Mouse (Mus musculus) liver, embryonic 14.5 days (tissue): Measurements from ENCODE around the gene Wls. TPM values are rescaled to one million over a fixed set of nuclear protein-coding genes. Genes with fewer than 3 reads are reported as not detected.

Experiments
- ATAC-seq: fragments of 200-750 bp; cut with Nextera tagmentation; 2 replicates; pipeline ENCODE4 v1.8.0; 2017; ENCODE audit warnings: moderate number of reproducible peaks, mild to moderate bottlenecking, moderate library complexity; ENCODE audit not compliant: insufficient read depth
- DNase-seq, 3 experiments: peaks; one replicate each; pipeline ENCODE4 v3.0.0-alpha.2; 2012 to 2013; ENCODE audit warnings: low read depth in 3 of 3, low spot score in 3 of 3
- H3K27ac ChIP-seq: fragments of 300-500 bp; sonication (generic); 2 replicates; pipeline ENCODE4 v1.5.1; 2014; ENCODE audit warnings: moderate library complexity, mild to moderate bottlenecking, control low read depth, inconsistent platforms
- H3K27me3 ChIP-seq: fragments of 300-500 bp; sonication (generic); 2 replicates; pipeline ENCODE4 v1.6.1; 2014; ENCODE audit warnings: mild to moderate bottlenecking, low read length, moderate library complexity; ENCODE audit not compliant: control insufficient read depth, insufficient read depth
- H3K36me3 ChIP-seq: fragments of 300-500 bp; sonication (generic); replicated peaks from 2 replicates; pipeline ENCODE4 v1.6.1; 2014; ENCODE audit warnings: low read depth; ENCODE audit not compliant: control insufficient read depth, insufficient read depth
- H3K4me1 ChIP-seq, 2 experiments: fragments of 200-500 bp in 1 of 2; fragments of 300-500 bp in 1 of 2; sonication (generic) in 1 of 2; replicated peaks; 2 replicates each; pipeline ENCODE4 v1.6.1; 2012 to 2014; ENCODE audit warnings: antibody characterized with exemption in 1 of 2, inconsistent platforms in 1 of 2, low read length in 1 of 2; ENCODE audit not compliant: control insufficient read depth in 2 of 2, insufficient read depth in 2 of 2
- H3K4me2 ChIP-seq: fragments of 300-500 bp; sonication (generic); 2 replicates; pipeline ENCODE4 v1.6.1; 2014; ENCODE audit warnings: low read depth, mild to moderate bottlenecking, control low read depth, moderate library complexity
- H3K4me3 ChIP-seq, 2 experiments: fragments of 200-500 bp in 1 of 2; fragments of 300-500 bp in 1 of 2; sonication (generic) in 1 of 2; 2 replicates each; pipeline ENCODE4 v1.5.1; 2012 to 2014; ENCODE audit warnings: low read depth in 2 of 2, low read length in 2 of 2, mild to moderate bottlenecking in 2 of 2, control low read depth in 1 of 2, inconsistent platforms in 1 of 2, moderate library complexity in 1 of 2; ENCODE audit not compliant: insufficient read depth in 1 of 2
- H3K9ac ChIP-seq: fragments of 300-500 bp; sonication (generic); replicated peaks from 2 replicates; pipeline ENCODE4 v1.6.1; 2014; ENCODE audit warnings: mild to moderate bottlenecking, control low read depth, moderate library complexity
- H3K9me3 ChIP-seq: fragments of 300-500 bp; sonication (generic); 2 replicates; pipeline ENCODE4 v1.6.1; 2016; ENCODE audit warnings: low read length, mixed read lengths; ENCODE audit not compliant: control insufficient read depth
- CTCF ChIP-seq: IDR thresholded peaks from 2 replicates; pipeline ENCODE4 v1.5.1; 2016; ENCODE audit warnings: antibody characterized with exemption, low read depth, control low read depth
- EP300 ChIP-seq: IDR thresholded peaks from 2 replicates; pipeline ENCODE4 v1.6.1; 2016; ENCODE audit warnings: antibody characterized with exemption, low read depth
- WGBS: fragments of 180-500 bp; shearing (Covaris S2); extraction: QIAGEN DNeasy Blood & Tissue Kit; methylation state at CpG from one replicate; pipeline ENCODE4 v1.1.7; 2014; ENCODE audit not compliant: insufficient replicate concordance; 5-methylcytosine and 5-hydroxymethylcytosine counted together
- polyA plus RNA-seq, 2 experiments: library from polyadenylated mRNA; depleted of rRNA in 1 of 2; stranded (reverse) in 1 of 2; unstranded in 1 of 2; fragments of >200 nt; fragmentation: Nextera tagmentation in 1 of 2; extraction: Ambion mirVana in 1 of 2; gene quantifications; 2 replicates each; pipeline versions ENCODE4 v1.2.1 to v1.2.3; 2012 to 2014

Wls gene
- polyA plus RNA-seq, 2 experiments = 3.0 to 6.7 TPM

- ATAC-seq (no peak), DNase-seq (no peak)
- Histone ChIP-seq H3K9me3 (no peaks in the 10 kb centered on the region), H3K27ac (no peak overlapping the region), H3K9ac (no peak overlapping the region), H3K36me3 (no peaks in the 10 kb centered on the region), H3K27me3 (no peaks in the 10 kb centered on the region; the same call in 1 of the 2 replicates), H3K4me1 (peaks cover 0 to 4% of the 10 kb centered on the region in 2 experiments; a peak in 1 of 4 replicates), H3K4me3 (no peak overlapping the region), H3K4me2 (no peak overlapping the region)
- TF ChIP-seq CTCF (no peak), EP300 (no peak)
- WGBS = 18% methylated on average over 3 of the region's 3 CpGs
Observed at GRCm38 (mm10) chr3:159841458-159841857, 2.0 kb downstream of the Wls start.

DNA sequence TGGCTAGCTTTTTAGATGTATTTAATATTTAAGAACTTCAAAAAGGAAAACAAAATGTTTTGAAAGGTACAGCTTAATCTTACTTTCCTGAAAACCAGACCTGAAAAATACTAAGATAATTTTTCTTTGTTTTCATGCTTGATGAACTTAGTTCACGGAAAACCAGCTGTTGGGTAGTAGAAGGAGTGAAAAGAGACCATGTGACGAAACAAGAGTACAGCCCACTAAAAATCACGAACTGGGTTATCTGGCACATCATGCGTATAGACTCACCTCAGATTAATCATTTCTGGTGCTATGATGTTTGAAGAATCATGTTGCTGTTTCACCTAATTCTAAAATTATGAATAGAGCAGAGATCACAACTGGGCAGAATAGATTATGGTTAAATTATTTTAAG is 3.7 kb downstream of the Wls start:
- Histone ChIP-seq H3K36me3 (no peaks in the 10 kb centered on the region), H3K27me3 (no peaks in the 10 kb centered on the region; the same call in 1 of the 2 replicates), H3K27ac (no peak overlapping the region), H3K9me3 (no peaks in the 10 kb centered on the region), H3K4me3 (no peak overlapping the region), H3K9ac (no peak overlapping the region), H3K4me1 (peaks cover 0 to 4% of the 10 kb centered on the region in 2 experiments; a peak in 1 of 4 replicates), H3K4me2 (no peak overlapping the region)
- DNase-seq = no peak
- no peak for ATAC-seq
- TF ChIP-seq EP300 = no peak
- no peak for TF ChIP-seq CTCF
- 67% methylated on average over 4 of the region's 4 CpGs for WGBS

DNA sequence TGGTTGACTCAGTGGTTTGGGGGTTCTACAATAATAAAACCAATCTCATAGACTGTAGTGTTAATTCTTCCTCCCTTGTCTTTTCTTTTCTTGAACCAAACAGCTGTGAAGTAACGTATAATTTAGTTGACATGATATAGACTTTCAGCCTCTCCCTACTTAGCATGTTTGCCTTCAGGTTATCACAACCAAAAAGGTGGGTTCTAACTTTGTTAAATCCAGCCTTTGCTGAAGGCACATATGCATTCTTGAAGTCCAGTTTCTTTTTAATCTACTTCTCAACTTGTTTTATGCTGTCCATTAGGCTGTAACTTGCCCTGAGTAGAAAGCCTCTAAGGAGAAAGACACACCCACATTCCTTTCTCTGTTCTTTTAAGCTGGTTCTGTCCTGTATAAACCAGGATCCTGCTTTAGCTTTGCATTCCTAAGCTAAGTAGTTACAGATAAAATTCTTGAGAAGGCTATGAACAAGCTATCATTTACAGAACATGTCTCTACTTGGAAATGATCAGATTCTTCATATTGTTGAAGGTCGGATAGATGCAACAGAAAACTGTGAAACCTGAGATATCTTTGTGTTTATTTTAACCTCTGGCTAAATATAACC is 8.0 kb downstream of the Wls start:
- Histone ChIP-seq H3K27me3 (no peaks in the 10 kb centered on the region), H3K4me2 (no peak overlapping the region), H3K9ac (no peak overlapping the region), H3K4me3 (no peak overlapping the region), H3K4me1 (no peaks in the 10 kb centered on the region), H3K27ac (no peak overlapping the region), H3K36me3 (no peaks in the 10 kb centered on the region), H3K9me3 (no peaks in the 10 kb centered on the region)
- ATAC-seq (no peak), DNase-seq (no peak)
- 56% methylated on average over 2 of the region's 2 CpGs for WGBS
- TF ChIP-seq CTCF (no peak), EP300 (no peak)

DNA sequence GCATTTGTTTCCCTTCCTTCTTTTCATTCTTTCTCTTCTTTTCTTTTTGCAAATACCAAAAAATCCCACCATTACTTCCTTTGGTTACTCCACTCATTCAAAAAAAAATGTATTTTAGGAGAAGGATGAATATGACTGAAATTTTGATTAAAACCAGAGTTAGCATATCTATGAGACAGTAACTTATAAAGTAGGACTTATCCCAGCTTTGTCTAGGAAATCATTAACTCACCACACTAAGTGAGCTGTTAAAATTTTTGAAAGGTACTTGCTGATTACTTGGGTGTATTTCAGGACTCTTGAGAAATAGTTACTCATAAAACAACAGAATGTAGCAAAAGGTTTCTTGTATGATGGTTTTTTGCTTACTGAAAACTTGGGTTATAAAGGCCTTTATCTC is 8.7 kb downstream of the Wls start:
- ATAC-seq (no peak), DNase-seq (no peak)
- no peak overlapping the region for H3K4me2 ChIP-seq
- no peak overlapping the region for H3K27ac ChIP-seq
- H3K27me3 ChIP-seq = no peaks in the 10 kb centered on the region
- H3K9ac ChIP-seq = no peak overlapping the region
- H3K36me3 ChIP-seq = no peaks in the 10 kb centered on the region
- H3K4me3 ChIP-seq = no peak overlapping the region
- TF ChIP-seq CTCF (no peak), EP300 (no peak)
- H3K4me1 ChIP-seq = no peaks in the 10 kb centered on the region
- H3K9me3 ChIP-seq = no peaks in the 10 kb centered on the region

- Histone ChIP-seq H3K27ac (no peak overlapping the region), H3K9ac (no peak overlapping the region), H3K4me1 (no peaks in the 10 kb centered on the region), H3K4me3 (no peak overlapping the region), H3K27me3 (no peaks in the 10 kb centered on the region), H3K4me2 (no peak overlapping the region), H3K9me3 (no peaks in the 10 kb centered on the region), H3K36me3 (no peaks in the 10 kb centered on the region)
- DNase-seq (no peak), ATAC-seq (no peak)
- TF ChIP-seq EP300 (no peak), CTCF (no peak)
- WGBS = 82% methylated on average over 2 of the region's 2 CpGs
Observed at GRCm38 (mm10) chr3:159851476-159851875, 12.0 kb downstream of the Wls start.
